Mouse (Mus musculus) myocyte (in vitro differentiated cells): ENCODE results near the gene Cog5.

Source experiments
- CEBPB ChIP-seq: IDR thresholded peaks from 2 replicates; pipeline ENCODE4 v1.6.1; 2011; ENCODE audit warnings: mild to moderate bottlenecking, moderate library complexity; ENCODE audit not compliant: poor library complexity, insufficient read depth, severe bottlenecking
- E2F4 ChIP-seq: IDR thresholded peaks from one replicate; pipeline ENCODE4 v1.6.1; 2011; ENCODE audit warnings: mild to moderate bottlenecking, control low read depth, moderate library complexity; ENCODE audit not compliant: insufficient read depth
- MYOD1 ChIP-seq, 3 experiments: IDR thresholded peaks; one replicate each; pipeline ENCODE4 v1.6.1; 2011; ENCODE audit warnings: control low read depth in 2 of 3, low read depth in 2 of 3, mild to moderate bottlenecking in 2 of 3, moderate library complexity in 1 of 3; ENCODE audit not compliant: insufficient read length in 2 of 3, control insufficient read depth in 1 of 3
- MYOG ChIP-seq, 3 experiments: IDR thresholded peaks; one replicate each; pipeline ENCODE4 v1.6.1; 2011; ENCODE audit warnings: control low read depth in 2 of 3, low read depth in 2 of 3, mild to moderate bottlenecking in 2 of 3; ENCODE audit not compliant: insufficient read length in 2 of 3, control insufficient read depth in 1 of 3, insufficient read depth in 1 of 3
- POLR2A ChIP-seq: IDR thresholded peaks from one replicate; pipeline ENCODE4 v1.6.1; 2011; ENCODE audit warnings: low read depth, mild to moderate bottlenecking, control low read depth, moderate library complexity; ENCODE audit not compliant: insufficient read length
- TCF12 ChIP-seq: IDR thresholded peaks from one replicate; pipeline ENCODE4 v1.6.1; 2011; ENCODE audit warnings: mild to moderate bottlenecking, control low read depth; ENCODE audit not compliant: poor library complexity, insufficient read depth, severe bottlenecking

DNA sequence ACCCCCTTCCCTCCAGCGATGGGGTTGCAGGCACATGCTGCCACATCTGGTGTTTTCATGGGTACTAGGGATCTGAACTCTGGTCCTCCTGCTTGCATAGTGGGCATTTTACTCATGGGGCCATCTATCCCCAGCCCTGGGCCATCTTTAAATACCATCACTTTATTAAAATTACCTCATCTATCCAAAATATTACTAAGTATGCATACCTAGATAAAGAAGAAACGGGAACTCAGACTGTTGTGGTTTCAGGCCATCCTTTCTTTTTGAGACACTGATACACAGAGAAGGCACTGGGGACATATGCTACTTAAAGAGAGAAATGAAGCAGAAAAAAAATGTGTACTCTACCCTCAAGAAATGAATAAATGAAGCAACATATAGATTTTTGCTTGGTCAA is 331.8 kb downstream of the Cog5 start:
- no peak for TF ChIP-seq MYOG (IDR thresholded peaks at IDR 0.05; ENCODE audit: control insufficient read depth in 1 of 3, insufficient read depth in 1 of 3, insufficient read length in 2 of 3, low read depth in 2 of 3)
- TF ChIP-seq MYOD1 (IDR thresholded peaks at IDR 0.05; ENCODE audit: control insufficient read depth in 1 of 3, insufficient read length in 2 of 3, low read depth in 2 of 3): no peak
- no peak for TF ChIP-seq POLR2A
- no peak for TF ChIP-seq TCF12
- no peak for TF ChIP-seq E2F4
- TF ChIP-seq CEBPB: no peak
